Mouse (Mus musculus): ENCODE measurements around the gene Mthfd1l. TPM values are rescaled to one million over a fixed set of nuclear protein-coding genes. Genes with fewer than 3 reads are reported as not detected.
A peak's percentile ranks its signal among the peaks of the same experiment; 100 is the strongest.

Mthfd1l gene
- total and polyA plus RNA-seq, 2 experiments from 2014 or later: 2.8 to 3.0 TPM

DNA sequence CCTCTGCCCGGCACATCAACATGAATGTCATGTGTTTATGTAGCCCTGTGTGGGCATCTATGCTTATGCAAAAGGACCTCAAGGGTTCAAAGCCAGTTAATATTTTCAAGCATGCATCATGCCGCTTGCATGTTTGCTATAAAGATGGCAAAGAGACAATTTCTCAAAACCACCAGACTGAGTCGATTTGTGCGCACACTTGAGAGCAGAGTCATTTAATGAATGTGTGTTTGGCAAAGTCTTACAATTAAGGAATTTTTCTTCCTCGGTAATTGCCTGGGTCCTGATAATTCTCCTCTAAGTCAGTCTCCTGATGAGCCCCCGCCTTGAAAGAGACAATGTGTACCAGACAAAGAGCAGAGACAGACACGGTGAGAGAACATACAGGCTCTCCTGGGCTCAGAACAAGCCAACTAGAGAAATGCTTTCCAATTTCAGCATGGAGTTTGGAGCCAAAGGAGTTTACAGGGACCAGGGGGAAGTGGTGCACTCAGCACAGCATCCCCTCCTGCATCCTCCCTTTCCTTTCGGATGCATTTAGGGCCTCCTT, 186.7 kb downstream of the Mthfd1l start:
- 62% methylated on average over 8 of the region's 8 CpGs for WGBS

DNA sequence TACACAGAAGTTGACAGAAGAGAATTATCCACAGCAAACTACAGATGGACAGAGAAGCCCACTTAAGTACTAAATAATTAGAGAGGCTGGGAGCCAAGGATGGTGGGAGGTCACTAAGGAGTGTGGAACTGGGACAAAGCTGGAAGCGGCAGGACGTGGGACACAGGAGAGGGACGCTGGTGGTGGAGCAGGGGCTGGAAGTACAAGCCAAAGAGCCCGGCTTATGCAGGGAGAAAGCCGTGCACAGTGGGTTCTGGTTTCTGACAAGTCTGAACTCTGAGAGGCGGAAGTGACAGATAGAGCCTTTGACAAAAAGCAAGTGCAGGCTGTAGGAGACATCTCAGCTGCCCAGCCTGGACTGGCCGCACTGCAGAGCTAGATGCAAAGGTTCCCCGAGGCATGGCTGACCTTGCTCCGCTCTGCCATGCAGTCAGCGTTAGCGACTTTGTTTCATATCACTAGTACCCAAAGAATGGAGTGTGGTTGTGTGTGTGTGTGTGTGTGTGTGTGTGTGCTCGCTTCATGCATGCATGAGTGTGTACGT, 187.4 kb downstream of the Mthfd1l start:
- ATAC-seq (ENCODE audit: insufficient read depth, low read depth): no peak

More for the DNA sequence above, 186.7 kb downstream of the Mthfd1l start:
- Histone ChIP-seq H3K4me2 (ENCODE audit: low read depth, low read length) (no peak overlapping the region), H3K27ac (ENCODE audit: low read depth) (no peak overlapping the region), H3K36me3 (replicated peaks; ENCODE audit: control insufficient read depth, insufficient read depth, low read length) (no peaks in the 10 kb centered on the region), H3K27me3 (ENCODE audit: control insufficient read depth, insufficient read depth, low read length) (no peaks in the 10 kb centered on the region), H3K4me1 (ENCODE audit: control insufficient read depth, insufficient read depth) (peaks cover 12% of the 10 kb centered on the region; the same call in 1 of the 2 replicates), H3K4me3 (ENCODE audit: low read depth, low read length) (no peak overlapping the region), H3K9me3 (replicated peaks; ENCODE audit: control insufficient read depth, low read length) (0 out of 2 replicates have a peak, but pooled peaks cover 5% of the 10 kb centered on the region), H3K9ac (replicated peaks; ENCODE audit: low read depth, low read length) (no peak overlapping the region)
- TF ChIP-seq EP300 (IDR thresholded peaks at IDR 0.05; ENCODE audit: low read depth) (no peak), CTCF (IDR thresholded peaks at IDR 0.05; ENCODE audit: low read depth) (no peak)
- ATAC-seq (ENCODE audit: insufficient read depth, low read depth) (no peak), DNase-seq (ENCODE audit: low spot score) (no peak)

DNA sequence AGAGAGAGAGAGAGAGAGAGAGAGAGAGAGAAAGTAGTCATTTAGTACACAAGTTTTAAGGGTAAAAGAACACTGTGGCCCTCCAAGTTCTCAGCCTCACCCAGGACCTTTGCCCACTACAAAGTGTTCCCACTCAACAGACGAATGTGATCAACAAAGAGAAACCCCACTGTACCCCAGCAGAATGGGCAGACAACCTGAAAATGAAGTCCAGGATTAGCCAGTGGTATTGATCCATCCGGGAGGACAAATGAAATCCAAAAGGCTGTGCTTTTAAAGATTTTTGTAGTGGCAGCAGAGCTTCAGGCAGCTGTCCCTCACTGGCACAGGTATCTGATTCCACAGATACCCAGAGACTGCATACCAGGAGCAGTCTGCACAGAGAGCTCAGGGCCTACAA, 189.1 kb downstream of the Mthfd1l start:
- H3K36me3 ChIP-seq (replicated peaks; ENCODE audit: control insufficient read depth, insufficient read depth, low read length): no peaks in the 10 kb centered on the region
- no peak overlapping the region for H3K9ac ChIP-seq (replicated peaks; ENCODE audit: low read depth, low read length)
- TF ChIP-seq EP300 (IDR thresholded peaks at IDR 0.05; ENCODE audit: low read depth) (no peak), CTCF (IDR thresholded peaks at IDR 0.05; ENCODE audit: low read depth) (no peak)
- H3K27ac ChIP-seq (ENCODE audit: low read depth): no peak overlapping the region
- peaks cover 12% of the 10 kb centered on the region; the same call in 1 of the 2 replicates for H3K4me1 ChIP-seq (ENCODE audit: control insufficient read depth, insufficient read depth)
- H3K9me3 ChIP-seq (replicated peaks; ENCODE audit: control insufficient read depth, low read length): 0 out of 2 replicates have a peak, but pooled peaks cover 5% of the 10 kb centered on the region
- DNase-seq (ENCODE audit: low spot score) (no peak), ATAC-seq (ENCODE audit: insufficient read depth, low read depth) (no peak)
- no peaks in the 10 kb centered on the region for H3K27me3 ChIP-seq (ENCODE audit: control insufficient read depth, insufficient read depth, low read length)
- 70% methylated on average over 2 of the region's 2 CpGs for WGBS
- no peak overlapping the region for H3K4me3 ChIP-seq (ENCODE audit: low read depth, low read length)
- H3K4me2 ChIP-seq (ENCODE audit: low read depth, low read length): no peak overlapping the region

More for the DNA sequence above, 187.4 kb downstream of the Mthfd1l start:
- no peaks in the 10 kb centered on the region for H3K27me3 ChIP-seq (ENCODE audit: control insufficient read depth, insufficient read depth, low read length)
- DNase-seq (ENCODE audit: low spot score): no peak
- WGBS: 30% methylated on average over 13 of the region's 13 CpGs
- peaks cover 12% of the 10 kb centered on the region; the same call in 1 of the 2 replicates for H3K4me1 ChIP-seq (ENCODE audit: control insufficient read depth, insufficient read depth)
- H3K9ac ChIP-seq (replicated peaks; ENCODE audit: low read depth, low read length): no peak overlapping the region
- no peak overlapping the region for H3K4me3 ChIP-seq (ENCODE audit: low read depth, low read length)
- H3K27ac ChIP-seq (ENCODE audit: low read depth): peak overlapping the region; percentile 56
- TF ChIP-seq CTCF (IDR thresholded peaks at IDR 0.05; ENCODE audit: low read depth): no peak
- TF ChIP-seq EP300 (IDR thresholded peaks at IDR 0.05; ENCODE audit: low read depth): no peak
- H3K4me2 ChIP-seq (ENCODE audit: low read depth, low read length): peak overlapping the region; percentile 6; the same call in 1 of the 2 replicates
- no peaks in the 10 kb centered on the region for H3K36me3 ChIP-seq (replicated peaks; ENCODE audit: control insufficient read depth, insufficient read depth, low read length)
- 0 out of 2 replicates have a peak, but pooled peaks cover 5% of the 10 kb centered on the region for H3K9me3 ChIP-seq (replicated peaks; ENCODE audit: control insufficient read depth, low read length)

DNA sequence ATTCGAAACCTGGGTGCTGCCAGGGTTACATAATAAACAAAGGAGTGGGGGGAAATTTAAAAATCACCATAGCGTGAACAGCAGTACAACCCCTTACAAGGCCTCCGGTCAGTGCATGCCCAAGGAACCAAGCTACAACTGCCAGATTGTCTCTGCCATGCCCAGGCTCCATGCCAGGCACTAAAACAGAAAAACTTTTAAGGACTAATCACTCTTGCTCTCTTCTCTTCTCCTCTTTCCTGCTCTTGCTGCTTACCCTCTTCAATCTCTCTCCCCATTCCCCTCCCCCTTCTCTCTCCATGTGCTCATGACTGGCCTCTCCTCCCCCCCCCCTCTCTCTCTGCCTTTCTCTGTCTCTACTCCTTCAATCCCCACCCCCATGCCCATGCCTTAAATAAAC, 190.1 kb downstream of the Mthfd1l start:
- Histone ChIP-seq H3K27ac (ENCODE audit: low read depth) (no peak overlapping the region), H3K9ac (replicated peaks; ENCODE audit: low read depth, low read length) (no peak overlapping the region), H3K4me1 (ENCODE audit: control insufficient read depth, insufficient read depth) (peaks cover 12% of the 10 kb centered on the region; the same call in 1 of the 2 replicates), H3K36me3 (replicated peaks; ENCODE audit: control insufficient read depth, insufficient read depth, low read length) (no peaks in the 10 kb centered on the region), H3K27me3 (ENCODE audit: control insufficient read depth, insufficient read depth, low read length) (no peaks in the 10 kb centered on the region), H3K4me2 (ENCODE audit: low read depth, low read length) (no peak overlapping the region), H3K4me3 (ENCODE audit: low read depth, low read length) (no peak overlapping the region), H3K9me3 (replicated peaks; ENCODE audit: control insufficient read depth, low read length) (no peaks in the 10 kb centered on the region)
- ATAC-seq (ENCODE audit: insufficient read depth, low read depth) (no peak), DNase-seq (ENCODE audit: low spot score) (no peak)
- no peak for TF ChIP-seq EP300 (IDR thresholded peaks at IDR 0.05; ENCODE audit: low read depth)
- no peak for TF ChIP-seq CTCF (IDR thresholded peaks at IDR 0.05; ENCODE audit: low read depth)
- 75% methylated on average over 3 of the region's 3 CpGs for WGBS

DNA sequence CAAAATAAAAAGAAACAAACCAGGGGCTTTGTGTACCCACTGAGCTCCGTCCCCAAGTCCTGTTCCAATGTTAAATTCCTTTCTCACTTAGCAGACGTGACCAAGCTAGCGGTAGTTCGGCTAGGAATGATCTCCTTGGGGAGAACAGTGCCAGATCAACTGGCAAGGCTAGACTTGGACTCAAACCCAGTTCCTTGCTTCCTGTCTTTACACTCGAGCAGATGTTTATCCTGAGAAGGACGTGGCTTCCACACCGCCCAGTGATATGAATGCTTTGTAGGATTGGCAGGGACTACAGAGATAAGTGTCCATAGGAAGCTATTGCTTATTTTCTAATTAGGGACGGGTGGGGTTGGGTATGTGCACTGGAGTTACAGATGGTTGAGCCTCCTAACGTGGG, 191.8 kb downstream of the Mthfd1l start:
- Histone ChIP-seq H3K27ac (ENCODE audit: low read depth) (no peak overlapping the region), H3K4me1 (ENCODE audit: control insufficient read depth, insufficient read depth) (peaks cover 12% of the 10 kb centered on the region; the same call in 1 of the 2 replicates), H3K4me2 (ENCODE audit: low read depth, low read length) (no peak overlapping the region), H3K27me3 (ENCODE audit: control insufficient read depth, insufficient read depth, low read length) (no peaks in the 10 kb centered on the region), H3K4me3 (ENCODE audit: low read depth, low read length) (no peak overlapping the region), H3K9ac (replicated peaks; ENCODE audit: low read depth, low read length) (no peak overlapping the region), H3K9me3 (replicated peaks; ENCODE audit: control insufficient read depth, low read length) (no peaks in the 10 kb centered on the region), H3K36me3 (replicated peaks; ENCODE audit: control insufficient read depth, insufficient read depth, low read length) (no peaks in the 10 kb centered on the region)
- DNase-seq (ENCODE audit: low spot score): no peak
- TF ChIP-seq EP300 (IDR thresholded peaks at IDR 0.05; ENCODE audit: low read depth): no peak
- no peak for TF ChIP-seq CTCF (IDR thresholded peaks at IDR 0.05; ENCODE audit: low read depth)
- ATAC-seq (ENCODE audit: insufficient read depth, low read depth): no peak
- WGBS: 72% methylated on average over 9 of the region's 9 CpGs
